Mouse (Mus musculus): ENCODE results near the gene Slc35g3. TPM values are rescaled to one million over a fixed set of nuclear protein-coding genes. Genes with fewer than 3 reads are reported as not detected.

The Slc35g3 gene
- total RNA-seq, 2 experiments from 2014 or later: not detected

DNA sequence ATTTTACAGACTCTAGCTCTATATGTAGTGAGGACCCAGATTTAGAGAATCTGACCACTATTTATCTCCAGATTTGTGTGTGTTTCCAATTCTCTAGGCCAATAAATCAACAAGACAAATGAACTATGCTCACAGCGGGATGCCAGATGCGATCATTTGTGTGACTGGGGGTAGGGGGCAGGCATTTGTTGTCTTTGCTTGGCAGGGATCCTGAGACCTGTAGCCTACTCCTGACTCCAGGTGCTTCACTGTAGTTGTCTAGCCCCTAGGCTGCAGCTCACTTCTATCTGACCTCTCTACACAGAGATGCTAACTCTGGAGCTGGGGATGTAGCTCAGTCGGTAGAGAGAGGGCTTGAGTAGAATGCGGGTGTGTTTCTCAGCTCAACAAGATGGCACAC, 20.1 kb upstream of the Slc35g3 start:
- no peak overlapping the region for H3K4me3 ChIP-seq
- DNase-seq (ENCODE audit: extremely low spot score in 1 of 2, low spot score in 2 of 2): no peak
- TF ChIP-seq CTCF (IDR thresholded peaks at IDR 0.05): no peak
- no peak overlapping the region for H3K27ac ChIP-seq
- intact Hi-C loops (cut with DNase I): no loop called here

DNA sequence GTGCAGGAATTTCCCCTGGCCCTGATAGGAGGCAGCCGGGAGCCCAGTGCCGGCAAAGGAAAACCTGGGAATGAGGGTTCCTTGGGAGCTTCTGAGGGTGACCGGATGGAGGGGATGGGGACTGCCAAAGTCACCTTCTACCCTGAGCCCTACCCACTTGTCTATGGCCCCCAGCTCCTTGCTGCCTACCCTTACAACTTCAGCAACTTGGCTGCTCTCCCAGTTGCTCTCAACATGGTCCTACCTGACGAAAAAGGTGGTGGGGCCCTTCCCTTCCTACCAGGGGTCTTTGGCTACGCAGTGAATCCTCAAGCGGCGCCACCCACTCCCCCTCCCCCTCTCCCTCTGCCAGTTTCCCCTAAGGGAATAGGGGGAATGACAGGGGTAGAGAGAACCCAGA, 17.2 kb upstream of the Slc35g3 start:
- intact Hi-C loops (cut with DNase I): no loop called here
- DNase-seq (ENCODE audit: extremely low spot score in 1 of 2, low spot score in 2 of 2): no peak
- no peak overlapping the region for H3K4me3 ChIP-seq
- no peak for TF ChIP-seq CTCF (IDR thresholded peaks at IDR 0.05)
- H3K27ac ChIP-seq: no peak overlapping the region

DNA sequence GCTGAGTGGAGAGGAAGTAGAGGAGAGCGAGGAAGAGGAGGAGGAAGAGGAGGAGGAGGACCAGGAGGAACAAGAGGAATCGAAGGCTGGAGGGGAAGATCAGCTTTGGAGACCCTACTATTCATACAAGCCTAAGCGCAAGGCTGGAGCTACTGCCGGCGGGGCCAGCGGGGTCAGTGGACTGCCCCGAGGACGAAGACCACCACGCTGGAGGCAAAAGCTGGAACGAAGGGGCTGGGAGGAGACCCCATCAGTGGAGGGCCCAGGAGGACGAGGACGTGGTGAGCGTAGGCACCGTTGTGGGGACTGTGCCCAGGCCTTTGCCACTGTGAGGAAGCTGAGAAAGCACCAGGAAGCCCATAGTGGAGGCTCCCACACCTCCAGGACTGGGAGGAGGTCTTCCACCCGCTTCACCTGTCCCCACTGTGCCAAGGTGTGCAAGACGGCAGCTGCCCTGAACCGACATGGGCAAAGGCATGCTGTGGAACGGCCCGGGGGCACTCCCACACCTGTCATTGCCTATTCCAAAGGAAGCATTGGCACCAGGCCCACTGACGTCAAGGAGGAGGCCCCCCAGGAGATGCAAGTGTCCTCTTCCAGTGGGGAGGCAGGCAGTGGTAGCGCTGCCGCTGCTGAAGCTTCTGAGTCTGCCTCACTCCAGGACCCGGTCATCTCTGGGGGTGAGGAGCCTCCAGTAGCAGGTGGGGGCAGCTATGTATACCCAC, 16.7 kb upstream of the Slc35g3 start:
- no peak for DNase-seq (ENCODE audit: extremely low spot score in 1 of 2, low spot score in 2 of 2)
- Histone ChIP-seq H3K27ac (no peak overlapping the region), H3K4me3 (no peak overlapping the region)
- intact Hi-C loops (cut with DNase I): no loop called here
- TF ChIP-seq CTCF (IDR thresholded peaks at IDR 0.05): no peak

DNA sequence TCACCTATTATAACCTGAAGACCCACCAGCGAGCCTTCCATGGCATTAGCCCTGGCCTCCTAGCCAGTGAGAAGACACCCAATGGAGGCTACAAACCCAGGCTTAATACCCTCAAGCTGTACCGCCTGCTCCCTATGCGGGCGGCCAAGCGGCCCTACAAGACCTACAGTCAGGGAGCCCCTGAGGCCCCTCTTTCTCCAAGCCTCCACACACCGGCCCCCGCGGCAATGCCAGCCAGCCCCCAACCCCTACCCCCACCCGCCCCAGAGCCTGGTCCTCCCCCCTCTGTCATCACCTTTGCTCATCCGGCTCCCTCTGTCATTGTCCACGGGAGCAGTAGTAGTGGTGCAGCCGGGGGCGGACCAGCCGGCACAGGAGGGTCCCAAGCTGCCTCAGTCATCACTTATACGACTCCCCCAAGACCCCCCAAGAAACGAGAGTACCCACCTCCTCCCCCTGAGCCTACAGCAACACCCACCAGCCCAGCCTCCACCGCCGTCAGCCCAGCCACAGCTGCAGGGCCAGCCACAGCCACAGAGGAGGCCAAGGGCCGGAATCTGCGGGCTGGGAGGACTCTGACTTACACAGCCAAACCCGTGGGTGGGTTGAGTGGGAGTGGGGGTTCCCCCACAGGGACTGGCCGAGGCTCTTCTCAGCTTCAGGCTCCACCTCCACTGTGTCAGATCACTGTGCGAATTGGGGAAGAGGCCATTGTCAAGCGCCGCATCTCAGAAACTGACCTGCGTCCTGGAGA, 15.9 kb upstream of the Slc35g3 start:
- DNase-seq (ENCODE audit: extremely low spot score in 1 of 2, low spot score in 2 of 2): no peak
- TF ChIP-seq CTCF (IDR thresholded peaks at IDR 0.05): no peak
- intact Hi-C loops (cut with DNase I): no loop called here
- H3K4me3 ChIP-seq: no peak overlapping the region
- no peak overlapping the region for H3K27ac ChIP-seq

DNA sequence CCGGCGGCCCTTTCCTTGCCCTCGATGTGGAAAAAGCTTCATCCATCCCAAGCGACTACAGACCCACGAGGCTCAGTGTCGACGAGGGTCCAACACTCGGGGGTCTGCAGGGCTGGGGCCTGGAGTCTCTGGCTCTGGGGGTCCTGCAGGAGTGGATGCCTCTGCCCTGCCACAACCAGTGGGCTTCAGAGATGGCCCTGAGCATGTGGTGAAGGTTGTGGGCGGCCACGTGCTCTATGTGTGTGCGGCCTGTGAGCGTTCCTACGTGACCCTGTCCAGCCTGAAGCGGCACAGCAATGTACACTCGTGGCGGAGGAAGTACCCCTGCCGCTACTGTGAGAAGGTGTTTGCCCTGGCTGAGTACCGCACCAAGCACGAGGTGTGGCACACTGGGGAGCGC, 14.7 kb upstream of the Slc35g3 start:
- no peak for DNase-seq (ENCODE audit: extremely low spot score in 1 of 2, low spot score in 2 of 2)
- Histone ChIP-seq H3K4me3 (no peak overlapping the region), H3K27ac (no peak overlapping the region)
- intact Hi-C loops (cut with DNase I): no loop called here
- TF ChIP-seq CTCF (IDR thresholded peaks at IDR 0.05): no peak

DNA sequence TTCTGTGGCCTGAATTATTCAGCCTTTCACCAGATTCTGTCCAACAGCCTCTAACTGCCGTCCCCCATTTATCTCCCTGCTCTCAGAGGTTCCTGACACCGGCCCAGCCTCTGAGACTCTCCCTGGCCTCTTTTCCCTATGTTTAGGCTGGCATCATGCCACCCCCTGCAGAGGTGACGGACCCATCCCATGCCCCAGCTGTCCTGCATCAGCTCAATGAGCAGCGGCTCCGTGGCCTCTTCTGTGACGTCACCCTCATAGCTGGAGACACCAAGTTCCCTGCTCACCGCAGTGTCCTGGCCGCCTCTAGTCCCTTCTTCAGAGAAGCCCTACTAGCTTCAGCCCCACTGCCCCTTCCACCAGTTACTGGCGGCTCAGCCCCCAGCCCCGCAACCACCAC, 13.9 kb upstream of the Slc35g3 start:
- no peak for TF ChIP-seq CTCF (IDR thresholded peaks at IDR 0.05)
- no peak for DNase-seq (ENCODE audit: extremely low spot score in 1 of 2, low spot score in 2 of 2)
- Histone ChIP-seq H3K27ac (no peak overlapping the region), H3K4me3 (no peak overlapping the region)
- intact Hi-C loops (cut with DNase I): no loop called here

DNA sequence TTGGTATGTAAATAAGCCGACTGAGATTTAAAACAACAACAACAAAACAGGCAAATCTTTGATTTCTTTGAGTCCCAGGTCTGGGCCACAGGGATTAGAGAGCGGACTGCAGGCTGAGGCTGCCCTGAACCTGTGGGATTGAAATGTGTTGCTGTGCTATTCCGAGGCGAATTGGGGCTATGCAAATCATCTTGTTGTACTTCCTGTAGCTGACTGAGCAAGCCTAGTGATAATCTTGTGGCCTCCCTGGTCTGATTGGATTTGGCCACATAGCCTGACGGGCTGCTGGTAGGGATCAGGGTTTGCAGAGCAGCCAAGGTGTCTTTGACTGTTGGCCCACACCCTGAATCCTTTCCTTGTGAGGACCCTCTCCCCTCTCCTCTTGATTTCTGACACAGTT, 13.2 kb upstream of the Slc35g3 start:
- no peak overlapping the region for H3K4me3 ChIP-seq
- DNase-seq (ENCODE audit: extremely low spot score in 1 of 2, low spot score in 2 of 2): no peak
- intact Hi-C loops (cut with DNase I): no loop called here
- H3K27ac ChIP-seq: no peak overlapping the region
- TF ChIP-seq CTCF (IDR thresholded peaks at IDR 0.05): no peak

DNA sequence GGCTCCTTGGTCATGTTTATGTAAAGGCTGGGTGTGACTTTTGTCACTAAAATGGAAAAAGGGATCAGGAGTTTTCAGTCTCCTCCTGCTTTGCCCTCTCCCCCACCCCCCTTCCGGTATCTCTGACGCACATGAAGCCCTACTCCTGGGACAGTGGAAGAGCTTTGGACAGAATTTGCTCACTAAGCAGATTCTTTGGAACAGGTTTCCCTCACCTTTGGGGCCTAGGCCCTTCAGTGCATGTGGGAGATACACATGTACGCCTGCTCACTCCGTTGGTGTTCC, 5.8 kb upstream of the Slc35g3 start:
- DNase-seq (ENCODE audit: extremely low spot score in 1 of 2, low spot score in 2 of 2): no peak
- peak overlapping the region; percentile 99 for H3K4me3 ChIP-seq
- intact Hi-C loops (cut with DNase I): loop anchor here (2.0 kb wide), 2 partner anchors 35 to 67 kb away; no protein-coding TSS in a partner anchor
- TF ChIP-seq CTCF (IDR thresholded peaks at IDR 0.05): no peak
- peak overlapping the region; percentile 99; the same call in 1 of the 2 replicates for H3K27ac ChIP-seq

DNA sequence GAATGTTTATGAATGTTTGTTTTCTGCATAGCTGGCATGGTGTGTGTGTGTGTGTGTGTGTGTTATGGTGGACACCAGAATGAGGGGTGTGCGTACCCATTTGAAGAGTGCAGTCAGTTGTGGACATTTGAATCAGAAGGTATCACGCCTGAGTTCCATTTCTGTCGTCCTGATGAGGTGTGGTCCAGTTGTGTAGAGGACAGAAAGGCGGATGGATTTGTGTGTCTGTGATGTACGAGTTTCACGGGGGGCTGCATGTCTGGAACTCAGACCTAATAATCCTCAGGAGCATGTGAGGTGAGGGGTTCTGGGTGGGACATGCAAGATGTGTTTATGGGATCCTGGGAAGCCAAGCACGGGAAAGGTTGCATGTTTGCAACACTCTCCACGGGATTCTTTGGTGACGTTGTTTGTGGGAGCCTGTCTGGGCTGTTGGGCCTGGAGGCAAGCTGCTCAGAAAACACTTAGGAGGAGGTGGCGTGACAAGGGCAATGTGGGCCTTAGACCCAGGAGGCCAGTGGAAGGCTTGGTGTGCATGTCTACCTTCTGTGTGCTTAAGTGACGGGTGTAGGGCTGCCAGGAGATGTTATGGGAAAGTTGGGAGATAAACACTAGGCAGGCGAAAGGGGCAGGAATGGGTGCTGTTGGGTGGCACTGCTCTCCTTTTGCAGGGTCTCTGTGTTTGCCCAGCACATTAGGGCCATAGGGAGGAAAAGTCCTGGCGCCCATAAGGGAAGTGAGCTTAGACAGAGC, 5.3 kb upstream of the Slc35g3 start:
- peak overlapping the region; percentile 99 for H3K27ac ChIP-seq
- no peak for TF ChIP-seq CTCF (IDR thresholded peaks at IDR 0.05)
- intact Hi-C loops (cut with DNase I): loop anchor here (2.0 kb wide), 2 partner anchors 36 to 68 kb away; no protein-coding TSS in a partner anchor
- DNase-seq (ENCODE audit: extremely low spot score in 1 of 2, low spot score in 2 of 2): no peak
- peak overlapping the region; percentile 99 for H3K4me3 ChIP-seq

DNA sequence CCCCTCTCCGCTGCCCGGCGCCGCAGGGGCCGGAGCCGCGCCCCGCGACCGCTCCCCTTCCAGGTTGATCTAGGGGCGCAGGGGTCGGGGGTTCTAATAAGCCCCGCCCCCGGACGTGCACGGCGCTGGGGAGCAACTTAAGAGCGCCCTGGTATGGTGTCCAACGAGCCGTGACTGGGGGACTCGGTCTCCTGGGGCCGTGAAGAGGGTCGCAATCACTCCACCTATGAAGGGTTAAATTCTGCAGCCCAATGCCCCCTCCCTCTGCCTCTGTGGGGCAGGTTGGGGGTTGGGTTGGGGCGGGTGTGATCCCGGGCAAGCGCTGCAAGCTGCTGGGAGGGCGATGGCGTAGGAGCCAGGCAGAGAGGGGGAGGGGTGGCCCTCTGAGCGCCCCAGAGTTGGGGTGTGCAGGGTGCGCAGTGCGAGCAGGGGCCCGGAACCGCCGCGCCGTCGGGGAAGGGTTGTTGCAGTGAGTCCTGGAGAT, 4.4 kb upstream of the Slc35g3 start:
- intact Hi-C loops (cut with DNase I): loop anchor here (2.0 kb wide), 2 partner anchors 37 to 69 kb away; no protein-coding TSS in a partner anchor
- no peak for TF ChIP-seq CTCF (IDR thresholded peaks at IDR 0.05)
- Histone ChIP-seq H3K4me3 (peak overlapping the region; percentile 99), H3K27ac (peak overlapping the region; percentile 99)
- DNase-seq (ENCODE audit: extremely low spot score in 1 of 2, low spot score in 2 of 2): peak; percentile 76 to 77

DNA sequence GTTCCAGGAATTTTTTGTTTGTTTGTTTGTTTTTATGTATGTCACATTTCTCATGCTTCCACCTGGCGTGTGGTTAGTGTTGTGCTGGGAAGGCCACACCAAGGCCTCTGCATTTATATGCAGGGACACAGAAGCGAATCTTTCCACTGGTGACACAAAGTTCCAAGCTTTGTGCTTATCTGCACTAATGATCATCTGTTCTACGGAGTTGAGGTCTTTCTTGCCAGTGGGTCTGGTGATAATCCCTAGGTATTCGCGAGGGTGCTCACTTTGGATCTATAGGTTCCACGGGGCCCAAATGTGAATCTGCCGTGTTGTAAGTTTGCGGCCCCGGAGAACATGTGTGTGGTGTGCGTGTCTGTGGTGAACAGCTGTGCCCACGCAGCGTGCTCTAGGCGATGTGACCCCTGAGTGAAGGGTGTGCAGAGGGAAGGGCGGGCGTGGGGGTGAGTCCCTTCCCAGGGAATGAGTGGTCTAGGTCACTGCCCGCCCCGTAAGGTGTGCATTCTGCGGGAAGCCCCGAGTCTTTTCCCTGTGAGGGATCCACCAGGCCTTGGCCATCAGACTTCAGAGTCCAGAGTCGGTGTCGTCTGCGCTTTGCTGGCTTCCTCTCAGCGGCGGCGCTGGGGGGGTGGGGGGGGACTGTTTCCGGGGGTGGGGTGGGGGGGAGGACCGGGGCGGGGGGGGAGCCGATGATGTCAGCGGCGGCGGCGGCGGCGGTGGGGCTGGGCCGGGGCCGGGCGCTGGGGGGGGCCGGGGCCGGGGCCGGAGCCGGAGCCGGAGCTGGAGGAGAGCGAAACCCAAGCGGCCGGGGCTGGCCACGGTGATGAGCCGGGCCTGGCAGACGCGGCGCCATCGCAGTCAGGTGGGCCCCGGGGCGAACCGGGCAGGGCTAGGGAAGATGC, 3.7 kb upstream of the Slc35g3 start, which contains the start of gene Zbtb4:
Gene Zbtb4 (plus strand): TSS at position 692 of the 905 bp plus-strand sequence.
- peak within 1 kb of the TSS; percentile 99 for H3K4me3 ChIP-seq
- intact Hi-C loops (cut with DNase I): loop anchor here (2.0 kb wide), 2 partner anchors 37 to 69 kb away; no protein-coding TSS in a partner anchor
- DNase-seq (ENCODE audit: extremely low spot score in 1 of 2, low spot score in 2 of 2): no peak
- TF ChIP-seq CTCF (IDR thresholded peaks at IDR 0.05): no peak
- H3K27ac ChIP-seq: peak within 1 kb of the TSS; percentile 99

All from left cerebral cortex, adult 2 months (tissue).